Mouse (Mus musculus): ENCODE measurements around the gene Sdf4. TPM values are rescaled to one million over a fixed set of nuclear protein-coding genes. Genes with fewer than 3 reads are reported as not detected.

Sdf4 gene
- polyA plus RNA-seq, 1 experiment from 2014 or later, result 178 TPM

DNA sequence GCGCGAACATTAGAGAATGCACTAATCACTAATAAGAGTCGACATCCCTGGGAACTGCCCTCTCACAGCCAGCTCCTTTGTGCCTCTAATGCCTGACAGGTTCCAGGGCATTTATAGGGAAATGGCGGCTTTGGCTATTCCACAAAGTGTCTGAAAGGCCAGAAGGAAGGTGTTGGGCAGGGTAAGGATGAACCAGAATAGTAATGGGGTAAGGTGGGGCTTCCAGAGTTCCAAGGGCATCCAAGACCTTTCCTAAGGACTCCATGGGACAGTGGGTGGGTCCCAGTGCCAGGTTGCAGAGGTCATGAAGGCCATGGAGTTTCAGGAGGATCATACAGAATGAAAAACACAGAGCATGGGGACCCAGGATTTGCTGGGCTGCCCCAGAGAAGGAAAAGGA is 41.6 kb downstream of the Sdf4 start:
- H3K9me3 ChIP-seq (replicated peaks; ENCODE audit: low read length), result no peaks in the 10 kb centered on the region
- TF ChIP-seq CTCF (IDR thresholded peaks at IDR 0.05; ENCODE audit: low read depth), result no peak
- H3K4me2 ChIP-seq (ENCODE audit: low read length), result peak overlapping the region; percentile 38; the same call in 1 of the 2 replicates
- no peak for ATAC-seq (replicated peaks; ENCODE audit: low FRiP score, low read depth)
- no peak overlapping the region for H3K9ac ChIP-seq (ENCODE audit: low read depth, low read length)
- WGBS, result 72% methylated on average over 4 of the region's 4 CpGs
- H3K4me1 ChIP-seq (replicated peaks; ENCODE audit: insufficient read depth, low read length), result peaks cover 16% of the 10 kb centered on the region
- H3K4me3 ChIP-seq (replicated peaks; ENCODE audit: low read depth, low read length), result no peak overlapping the region
- no peaks in the 10 kb centered on the region for H3K36me3 ChIP-seq (ENCODE audit: insufficient read depth, low read length)
- H3K27ac ChIP-seq, result no peak overlapping the region
- H3K27me3 ChIP-seq (ENCODE audit: insufficient read depth, low read length), result no peaks in the 10 kb centered on the region
- no peak for DNase-seq (ENCODE audit: low spot score)

DNA sequence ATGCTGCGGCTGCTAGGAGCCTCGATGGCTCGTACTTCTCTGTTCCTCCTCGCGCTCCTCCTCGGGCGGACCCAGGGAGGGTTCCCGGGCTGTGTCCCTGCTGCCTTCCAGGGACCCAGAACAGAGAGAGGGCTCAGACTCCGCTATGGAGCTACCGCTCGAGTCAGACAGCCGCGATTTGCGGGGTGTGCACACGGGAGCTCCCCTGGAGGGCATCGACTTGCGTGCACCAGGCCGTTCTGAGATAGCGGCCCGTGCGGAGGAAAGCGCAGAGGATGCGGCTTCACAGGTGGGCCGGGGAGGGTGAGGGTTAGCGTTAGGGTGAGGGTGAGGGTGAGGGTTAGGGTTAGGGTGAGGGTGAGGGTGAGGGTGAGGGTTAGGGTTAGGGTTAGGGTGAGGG is 42.2 kb downstream of the Sdf4 start:
- WGBS, result 19% methylated on average over 25 of the region's 25 CpGs
- no peak overlapping the region for H3K4me3 ChIP-seq (replicated peaks; ENCODE audit: low read depth, low read length)
- ATAC-seq (replicated peaks; ENCODE audit: low FRiP score, low read depth) (no peak), DNase-seq (ENCODE audit: low spot score) (no peak)
- no peak for TF ChIP-seq CTCF (IDR thresholded peaks at IDR 0.05; ENCODE audit: low read depth)
- no peak overlapping the region for H3K27ac ChIP-seq
- H3K27me3 ChIP-seq (ENCODE audit: insufficient read depth, low read length), result no peaks in the 10 kb centered on the region
- no peaks in the 10 kb centered on the region for H3K36me3 ChIP-seq (ENCODE audit: insufficient read depth, low read length)
- no peaks in the 10 kb centered on the region for H3K9me3 ChIP-seq (replicated peaks; ENCODE audit: low read length)
- H3K9ac ChIP-seq (ENCODE audit: low read depth, low read length), result peak overlapping the region; percentile 13; the same call in 1 of the 2 replicates
- H3K4me1 ChIP-seq (replicated peaks; ENCODE audit: insufficient read depth, low read length), result peaks cover 16% of the 10 kb centered on the region
- H3K4me2 ChIP-seq (ENCODE audit: low read length), result peak overlapping the region; percentile 38

- no peak for DNase-seq (ENCODE audit: low spot score)
- H3K36me3 ChIP-seq (ENCODE audit: insufficient read depth, low read length), result no peaks in the 10 kb centered on the region
- no peak overlapping the region for H3K4me3 ChIP-seq (replicated peaks; ENCODE audit: low read depth, low read length)
- H3K9me3 ChIP-seq (replicated peaks; ENCODE audit: low read length), result no peaks in the 10 kb centered on the region
- H3K4me2 ChIP-seq (ENCODE audit: low read length), result no peak overlapping the region
- no peak overlapping the region for H3K9ac ChIP-seq (ENCODE audit: low read depth, low read length)
- no peaks in the 10 kb centered on the region for H3K4me1 ChIP-seq (replicated peaks; ENCODE audit: insufficient read depth, low read length)
- no peaks in the 10 kb centered on the region for H3K27me3 ChIP-seq (ENCODE audit: insufficient read depth, low read length)
- 47% methylated on average over 5 of the region's 5 CpGs for WGBS
- 0 out of 2 replicates have a peak, but pooled peaks have one; percentile 6 for ATAC-seq (replicated peaks; ENCODE audit: low FRiP score, low read depth)
- no peak overlapping the region for H3K27ac ChIP-seq
- TF ChIP-seq CTCF (IDR thresholded peaks at IDR 0.05; ENCODE audit: low read depth), result no peak
These were observed 52.1 kb downstream of the Sdf4 start for GRCm38 (mm10) chr4:156044754-156045153.

GRCm38 (mm10) chr4:156049779-156050178 is 57.1 kb downstream of the Sdf4 start:
- H3K4me3 ChIP-seq (replicated peaks; ENCODE audit: low read depth, low read length), result no peak overlapping the region
- H3K36me3 ChIP-seq (ENCODE audit: insufficient read depth, low read length), result no peaks in the 10 kb centered on the region
- no peak overlapping the region for H3K27ac ChIP-seq
- DNase-seq (ENCODE audit: low spot score), result no peak
- H3K9ac ChIP-seq (ENCODE audit: low read depth, low read length), result no peak overlapping the region
- H3K9me3 ChIP-seq (replicated peaks; ENCODE audit: low read length), result no peaks in the 10 kb centered on the region
- H3K27me3 ChIP-seq (ENCODE audit: insufficient read depth, low read length), result no peaks in the 10 kb centered on the region
- no peaks in the 10 kb centered on the region for H3K4me1 ChIP-seq (replicated peaks; ENCODE audit: insufficient read depth, low read length)
- TF ChIP-seq CTCF (IDR thresholded peaks at IDR 0.05; ENCODE audit: low read depth), result no peak
- no peak for ATAC-seq (replicated peaks; ENCODE audit: low FRiP score, low read depth)
- no peak overlapping the region for H3K4me2 ChIP-seq (ENCODE audit: low read length)
- WGBS, result 72% methylated on average over 3 of the region's 3 CpGs

- Histone ChIP-seq H3K4me3 (replicated peaks; ENCODE audit: low read depth, low read length) (no peak overlapping the region), H3K27me3 (ENCODE audit: insufficient read depth, low read length) (no peaks in the 10 kb centered on the region), H3K27ac (no peak overlapping the region), H3K9me3 (replicated peaks; ENCODE audit: low read length) (no peaks in the 10 kb centered on the region), H3K4me1 (replicated peaks; ENCODE audit: insufficient read depth, low read length) (0 out of 2 replicates have a peak, but pooled peaks cover 6% of the 10 kb centered on the region), H3K9ac (ENCODE audit: low read depth, low read length) (no peak overlapping the region), H3K4me2 (ENCODE audit: low read length) (no peak overlapping the region), H3K36me3 (ENCODE audit: insufficient read depth, low read length) (no peaks in the 10 kb centered on the region)
- ATAC-seq (replicated peaks; ENCODE audit: low FRiP score, low read depth) (no peak), DNase-seq (ENCODE audit: low spot score) (no peak)
- no peak for TF ChIP-seq CTCF (IDR thresholded peaks at IDR 0.05; ENCODE audit: low read depth)
- WGBS, result 79% methylated on average over 6 of the region's 6 CpGs
These were observed 57.8 kb downstream of the Sdf4 start for GRCm38 (mm10) chr4:156050391-156050980.

DNA sequence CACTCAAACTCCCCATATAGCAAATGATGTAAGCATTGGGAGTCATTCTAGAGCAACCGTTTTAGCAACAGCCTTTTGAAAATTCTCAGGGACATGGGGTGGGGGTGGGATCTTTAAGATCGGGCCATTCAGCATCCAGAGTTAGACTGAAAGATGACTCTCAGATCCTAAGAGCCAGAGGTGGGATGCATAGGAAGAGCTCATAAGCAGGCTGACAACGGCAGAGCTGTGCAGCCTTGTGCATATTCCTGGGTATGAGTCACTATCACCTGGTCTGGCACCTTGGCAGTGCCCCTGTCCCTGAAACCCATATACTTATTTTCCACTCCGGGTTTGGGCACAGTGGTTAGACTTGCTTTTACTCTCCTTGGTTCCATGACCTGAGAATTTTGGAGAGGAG is 60.4 kb downstream of the Sdf4 start:
- Histone ChIP-seq H3K9ac (ENCODE audit: low read depth, low read length) (no peak overlapping the region), H3K4me2 (ENCODE audit: low read length) (no peak overlapping the region), H3K4me3 (replicated peaks; ENCODE audit: low read depth, low read length) (no peak overlapping the region), H3K4me1 (replicated peaks; ENCODE audit: insufficient read depth, low read length) (0 out of 2 replicates have a peak, but pooled peaks cover 6% of the 10 kb centered on the region), H3K36me3 (ENCODE audit: insufficient read depth, low read length) (no peaks in the 10 kb centered on the region), H3K27me3 (ENCODE audit: insufficient read depth, low read length) (no peaks in the 10 kb centered on the region), H3K27ac (no peak overlapping the region), H3K9me3 (replicated peaks; ENCODE audit: low read length) (no peaks in the 10 kb centered on the region)
- TF ChIP-seq CTCF (IDR thresholded peaks at IDR 0.05; ENCODE audit: low read depth), result no peak
- WGBS, result 78% methylated on average over 4 of the region's 4 CpGs
- no peak for DNase-seq (ENCODE audit: low spot score)
- no peak for ATAC-seq (replicated peaks; ENCODE audit: low FRiP score, low read depth)

GRCm38 (mm10) chr4:156054130-156054529 is 61.5 kb downstream of the Sdf4 start:
- no peaks in the 10 kb centered on the region for H3K36me3 ChIP-seq (ENCODE audit: insufficient read depth, low read length)
- no peak overlapping the region for H3K4me3 ChIP-seq (replicated peaks; ENCODE audit: low read depth, low read length)
- no peak for TF ChIP-seq CTCF (IDR thresholded peaks at IDR 0.05; ENCODE audit: low read depth)
- ATAC-seq (replicated peaks; ENCODE audit: low FRiP score, low read depth) (no peak), DNase-seq (ENCODE audit: low spot score) (no peak)
- H3K9me3 ChIP-seq (replicated peaks; ENCODE audit: low read length), result no peaks in the 10 kb centered on the region
- no peak overlapping the region for H3K27ac ChIP-seq
- H3K4me1 ChIP-seq (replicated peaks; ENCODE audit: insufficient read depth, low read length), result 0 out of 2 replicates have a peak, but pooled peaks cover 6% of the 10 kb centered on the region
- 64% methylated on average over 4 of the region's 4 CpGs for WGBS
- H3K27me3 ChIP-seq (ENCODE audit: insufficient read depth, low read length), result no peaks in the 10 kb centered on the region
- no peak overlapping the region for H3K9ac ChIP-seq (ENCODE audit: low read depth, low read length)
- no peak overlapping the region for H3K4me2 ChIP-seq (ENCODE audit: low read length)

Measured in kidney, postnatal 0 days (tissue).